Mouse (Mus musculus): ENCODE measurements around the gene Gpr61. TPM values are rescaled to one million over a fixed set of nuclear protein-coding genes. Genes with fewer than 3 reads are reported as not detected.

Gene Gpr61
- polyA plus RNA-seq, 1 experiment from 2014 or later, result 0.12 TPM

GRCm38 (mm10) chr3:108102075-108102474 lies 52.6 kb downstream of the Gpr61 start:
- Histone ChIP-seq H3K4me1 (ENCODE audit: control insufficient read depth, insufficient read depth, low read length) (peaks cover 5% of the 10 kb centered on the region; the same call in 1 of the 2 replicates), H3K9me3 (replicated peaks; ENCODE audit: control insufficient read depth, low read length) (no peaks in the 10 kb centered on the region), H3K9ac (ENCODE audit: low read length) (no peak overlapping the region), H3K4me2 (ENCODE audit: low read depth, low read length) (no peak overlapping the region), H3K4me3 (ENCODE audit: low read length) (no peak overlapping the region), H3K36me3 (ENCODE audit: control insufficient read depth, insufficient read depth) (peaks cover 4% of the 10 kb centered on the region; the same call in 1 of the 2 replicates), H3K27me3 (ENCODE audit: control insufficient read depth, insufficient read depth, low read length) (no peaks in the 10 kb centered on the region), H3K27ac (ENCODE audit: low read length) (no peak overlapping the region)
- no peak for ATAC-seq (replicated peaks; ENCODE audit: extremely low read depth, insufficient read depth, low FRiP score)
- 89% methylated on average over 6 of the region's 6 CpGs for WGBS

GRCm38 (mm10) chr3:108101594-108101993 lies 53.1 kb downstream of the Gpr61 start:
- WGBS, result 40% methylated on average over 3 of the region's 3 CpGs
- H3K9ac ChIP-seq (ENCODE audit: low read length), result no peak overlapping the region
- no peak overlapping the region for H3K4me3 ChIP-seq (ENCODE audit: low read length)
- no peak overlapping the region for H3K4me2 ChIP-seq (ENCODE audit: low read depth, low read length)
- peaks cover 5% of the 10 kb centered on the region; the same call in 1 of the 2 replicates for H3K4me1 ChIP-seq (ENCODE audit: control insufficient read depth, insufficient read depth, low read length)
- no peaks in the 10 kb centered on the region for H3K27me3 ChIP-seq (ENCODE audit: control insufficient read depth, insufficient read depth, low read length)
- peaks cover 4% of the 10 kb centered on the region; the same call in 1 of the 2 replicates for H3K36me3 ChIP-seq (ENCODE audit: control insufficient read depth, insufficient read depth)
- H3K27ac ChIP-seq (ENCODE audit: low read length), result no peak overlapping the region
- no peak for ATAC-seq (replicated peaks; ENCODE audit: extremely low read depth, insufficient read depth, low FRiP score)
- no peaks in the 10 kb centered on the region for H3K9me3 ChIP-seq (replicated peaks; ENCODE audit: control insufficient read depth, low read length)

Other genes with a start within 250 kb of the Gpr61 start
- 26.8 and 28.1 TPM in 2 replicates for gene Gstm7, start 223.1 kb downstream of the Gpr61 start, polyA plus RNA-seq (2015; fragmentation: Nextera tagmentation; extraction: Ambion mirVana)
- gene Gstm6, start 211.1 kb downstream of the Gpr61 start, polyA plus RNA-seq (2015; fragmentation: Nextera tagmentation; extraction: Ambion mirVana), result 11.7 and 12.2 TPM in 2 replicates
- gene Gstm3, start 185.6 kb downstream of the Gpr61 start, polyA plus RNA-seq (2015; fragmentation: Nextera tagmentation; extraction: Ambion mirVana), result 0.12 and 0.22 TPM in 2 replicates
- gene Gstm2, start 168.4 kb downstream of the Gpr61 start, polyA plus RNA-seq (2015; fragmentation: Nextera tagmentation; extraction: Ambion mirVana), result 79.3 and 81.3 TPM in 2 replicates
- 111 and 113 TPM in 2 replicates for gene Gstm1, start 136.9 kb downstream of the Gpr61 start, polyA plus RNA-seq (2015; fragmentation: Nextera tagmentation; extraction: Ambion mirVana)
- 16.6 and 17.6 TPM in 2 replicates for gene Gstm4, start 110.0 kb downstream of the Gpr61 start, polyA plus RNA-seq (2015; fragmentation: Nextera tagmentation; extraction: Ambion mirVana)
- gene Ampd2, start 68.2 kb downstream of the Gpr61 start, polyA plus RNA-seq (2015; fragmentation: Nextera tagmentation; extraction: Ambion mirVana), result 27.1 and 29.2 TPM in 2 replicates
- gene Gnat2, start 62.1 kb downstream of the Gpr61 start, polyA plus RNA-seq (2015; fragmentation: Nextera tagmentation; extraction: Ambion mirVana), result 0.71 and 0.79 TPM in 2 replicates
- gene Gnai3, start 8.7 kb downstream of the Gpr61 start, polyA plus RNA-seq (2015; fragmentation: Nextera tagmentation; extraction: Ambion mirVana), result 77.0 and 85.5 TPM in 2 replicates
- gene Amigo1, start 31.5 kb upstream of the Gpr61 start, polyA plus RNA-seq (2015; fragmentation: Nextera tagmentation; extraction: Ambion mirVana), result 2.5 and 3.5 TPM in 2 replicates
- gene Cyb561d1, start 46.3 kb upstream of the Gpr61 start, polyA plus RNA-seq (2015; fragmentation: Nextera tagmentation; extraction: Ambion mirVana), result 3.2 and 3.5 TPM in 2 replicates
- 7.0 and 7.4 TPM in 2 replicates for gene Atxn7l2, start 56.1 kb upstream of the Gpr61 start, polyA plus RNA-seq (2015; fragmentation: Nextera tagmentation; extraction: Ambion mirVana)
- gene Sypl2, start 71.8 kb upstream of the Gpr61 start, polyA plus RNA-seq (2015; fragmentation: Nextera tagmentation; extraction: Ambion mirVana), result 1.8 and 2.3 TPM in 2 replicates
- 193 and 195 TPM in 2 replicates for gene Psma5, start 102.0 kb upstream of the Gpr61 start, polyA plus RNA-seq (2015; fragmentation: Nextera tagmentation; extraction: Ambion mirVana)
- gene Sort1, start 129.2 kb upstream of the Gpr61 start, polyA plus RNA-seq (2015; fragmentation: Nextera tagmentation; extraction: Ambion mirVana), result 5.4 and 10.5 TPM in 2 replicates
- gene Mybphl, start 210.0 kb upstream of the Gpr61 start, polyA plus RNA-seq (2015; fragmentation: Nextera tagmentation; extraction: Ambion mirVana), result 47.6 and 84.1 TPM in 2 replicates
- gene Psrc1, start 229.0 kb upstream of the Gpr61 start, polyA plus RNA-seq (2015; fragmentation: Nextera tagmentation; extraction: Ambion mirVana), result 21.9 and 23.0 TPM in 2 replicates